Mouse (Mus musculus) lung, embryonic 16.5 days (tissue): ENCODE measurements around the gene 4930558K02Rik. TPM values are rescaled to one million over a fixed set of nuclear protein-coding genes. Genes with fewer than 3 reads are reported as not detected.

Experiments
- ATAC-seq: fragments of 200-750 bp; cut with Nextera tagmentation; 2 replicates; pipeline ENCODE4 v1.8.0; 2017; ENCODE audit warnings: low read depth, mild to moderate bottlenecking, moderate library complexity
- H3K27ac ChIP-seq: fragments of 300-500 bp; sonication (generic); 2 replicates; pipeline ENCODE4 v1.5.1; 2014; ENCODE audit warnings: mild to moderate bottlenecking, control low read depth, low read length
- H3K27me3 ChIP-seq: fragments of 300-500 bp; sonication (generic); 2 replicates; pipeline ENCODE4 v1.6.1; 2014; ENCODE audit warnings: low read depth, low read length, mixed read lengths; ENCODE audit not compliant: control insufficient read depth, insufficient read depth
- H3K36me3 ChIP-seq: fragments of 300-500 bp; sonication (generic); 2 replicates; pipeline ENCODE4 v1.6.1; 2014; ENCODE audit warnings: low read length; ENCODE audit not compliant: control insufficient read depth, insufficient read depth
- H3K4me1 ChIP-seq: fragments of 300-500 bp; sonication (generic); replicated peaks from 2 replicates; pipeline ENCODE4 v1.6.1; 2014; ENCODE audit warnings: low read length, mixed read lengths; ENCODE audit not compliant: control insufficient read depth, insufficient read depth
- H3K4me2 ChIP-seq: fragments of 300-500 bp; sonication (generic); 2 replicates; pipeline ENCODE4 v1.6.1; 2014; ENCODE audit warnings: low read depth, low read length, control low read depth
- H3K4me3 ChIP-seq: fragments of 300-500 bp; sonication (generic); 2 replicates; pipeline ENCODE4 v1.5.1; 2014; ENCODE audit warnings: mild to moderate bottlenecking, low read length, control low read depth
- H3K9ac ChIP-seq: fragments of 300-500 bp; sonication (generic); 2 replicates; pipeline ENCODE4 v1.6.1; 2014; ENCODE audit warnings: low read length, control low read depth
- H3K9me3 ChIP-seq: fragments of 300-500 bp; sonication (generic); 2 replicates; pipeline ENCODE4 v1.6.1; 2016; ENCODE audit warnings: low read length; ENCODE audit not compliant: control insufficient read depth
- WGBS: fragments of 180-500 bp; shearing (Covaris S2); extraction: QIAGEN DNeasy Blood & Tissue Kit; methylation state at CpG from one replicate; pipeline ENCODE4 v1.1.7; 2014; 5-methylcytosine and 5-hydroxymethylcytosine counted together
- polyA plus RNA-seq: library from polyadenylated mRNA; unstranded; fragments of >200 nt; fragmentation: Nextera tagmentation; extraction: Ambion mirVana; gene quantifications from 2 replicates; pipeline ENCODE4 v1.2.1, GENCODE M21; 2015

4930558K02Rik gene
- polyA plus RNA-seq, 1 experiment from 2014 or later: not detected

DNA sequence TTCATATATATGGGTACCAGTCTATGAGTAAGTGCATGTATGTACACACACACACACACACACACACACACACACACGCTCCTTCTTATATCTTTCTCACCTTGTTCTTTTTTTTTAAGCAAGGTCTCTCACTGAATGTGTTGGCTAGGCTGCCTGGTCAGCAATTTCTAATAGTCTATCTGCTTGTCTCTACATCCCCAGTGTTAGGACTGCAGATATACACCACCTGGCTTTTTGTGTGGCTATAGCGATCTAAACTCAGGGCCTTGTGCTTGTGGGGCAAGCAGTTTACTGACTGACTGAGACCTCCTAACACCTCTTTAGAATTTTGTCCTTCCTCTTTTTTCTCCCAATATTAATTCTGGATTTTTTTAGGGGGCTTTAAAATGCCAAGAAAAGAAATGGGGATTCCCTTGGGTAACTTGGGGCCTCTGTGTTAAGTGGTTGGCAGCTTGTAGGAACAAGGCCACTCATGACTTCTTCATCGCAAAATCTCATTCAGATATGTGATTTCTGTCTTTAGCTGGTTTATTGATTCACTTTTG, 61.4 kb downstream of the 4930558K02Rik start:
- Histone ChIP-seq H3K9me3 (no peaks in the 10 kb centered on the region), H3K4me3 (no peak overlapping the region), H3K36me3 (no peaks in the 10 kb centered on the region), H3K27ac (no peak overlapping the region), H3K9ac (no peak overlapping the region), H3K4me2 (no peak overlapping the region), H3K4me1 (peaks cover 5% of the 10 kb centered on the region; the same call in 1 of the 2 replicates), H3K27me3 (no peaks in the 10 kb centered on the region)
- ATAC-seq: no peak
- 73% methylated on average over 3 of the region's 3 CpGs for WGBS

DNA sequence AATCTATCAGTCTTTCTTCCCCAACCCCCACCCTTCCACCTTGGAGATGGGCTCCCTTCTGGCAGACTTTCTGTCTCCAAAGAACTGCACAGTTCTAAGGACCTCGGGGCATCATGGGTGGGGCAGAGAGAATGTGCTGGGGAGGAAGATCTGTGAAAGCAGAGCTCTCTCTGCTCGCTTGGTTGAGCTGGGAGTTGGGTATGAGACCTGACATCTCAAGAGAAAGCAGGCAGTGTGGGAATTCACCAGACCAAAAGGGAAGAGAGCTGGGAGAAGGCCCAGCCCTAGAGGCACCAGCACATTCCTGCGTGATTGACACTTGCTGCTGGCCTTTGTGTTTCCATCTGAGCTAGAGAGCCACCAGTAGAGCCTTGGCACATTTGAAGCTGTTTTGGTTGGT, 63.4 kb downstream of the 4930558K02Rik start:
- Histone ChIP-seq H3K27ac (no peak overlapping the region), H3K27me3 (no peaks in the 10 kb centered on the region), H3K9me3 (no peaks in the 10 kb centered on the region), H3K4me1 (peaks cover 5% of the 10 kb centered on the region; the same call in 1 of the 2 replicates), H3K4me3 (no peak overlapping the region), H3K9ac (no peak overlapping the region), H3K36me3 (no peaks in the 10 kb centered on the region), H3K4me2 (no peak overlapping the region)
- ATAC-seq: no peak
- WGBS: 60% methylated on average over 3 of the region's 3 CpGs

DNA sequence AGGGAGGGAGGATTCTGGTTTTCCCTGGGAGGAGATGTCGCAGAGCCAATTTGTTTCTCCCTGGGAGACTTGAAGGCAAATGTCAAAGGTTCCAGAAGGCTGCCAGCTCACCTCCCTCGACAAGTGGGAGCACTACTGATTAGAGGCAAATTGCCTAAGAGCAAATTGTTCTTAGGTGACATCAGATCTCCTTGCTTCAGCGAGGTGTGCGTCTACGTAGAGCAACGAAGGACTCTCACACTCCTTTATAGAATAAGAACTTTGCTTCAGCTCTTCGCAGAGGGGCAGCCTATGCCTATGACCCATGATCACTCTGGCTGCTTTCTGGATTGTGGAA, 65.8 kb downstream of the 4930558K02Rik start:
- Histone ChIP-seq H3K27me3 (no peaks in the 10 kb centered on the region), H3K9ac (no peak overlapping the region), H3K4me1 (peaks cover 5% of the 10 kb centered on the region; the same call in 1 of the 2 replicates), H3K9me3 (no peaks in the 10 kb centered on the region), H3K4me3 (no peak overlapping the region), H3K36me3 (no peaks in the 10 kb centered on the region), H3K4me2 (peak overlapping the region; percentile 13; the same call in 1 of the 2 replicates), H3K27ac (peak overlapping the region; percentile 67)
- 41% methylated on average over 7 of the region's 7 CpGs for WGBS
- ATAC-seq: peak; percentile 67

DNA sequence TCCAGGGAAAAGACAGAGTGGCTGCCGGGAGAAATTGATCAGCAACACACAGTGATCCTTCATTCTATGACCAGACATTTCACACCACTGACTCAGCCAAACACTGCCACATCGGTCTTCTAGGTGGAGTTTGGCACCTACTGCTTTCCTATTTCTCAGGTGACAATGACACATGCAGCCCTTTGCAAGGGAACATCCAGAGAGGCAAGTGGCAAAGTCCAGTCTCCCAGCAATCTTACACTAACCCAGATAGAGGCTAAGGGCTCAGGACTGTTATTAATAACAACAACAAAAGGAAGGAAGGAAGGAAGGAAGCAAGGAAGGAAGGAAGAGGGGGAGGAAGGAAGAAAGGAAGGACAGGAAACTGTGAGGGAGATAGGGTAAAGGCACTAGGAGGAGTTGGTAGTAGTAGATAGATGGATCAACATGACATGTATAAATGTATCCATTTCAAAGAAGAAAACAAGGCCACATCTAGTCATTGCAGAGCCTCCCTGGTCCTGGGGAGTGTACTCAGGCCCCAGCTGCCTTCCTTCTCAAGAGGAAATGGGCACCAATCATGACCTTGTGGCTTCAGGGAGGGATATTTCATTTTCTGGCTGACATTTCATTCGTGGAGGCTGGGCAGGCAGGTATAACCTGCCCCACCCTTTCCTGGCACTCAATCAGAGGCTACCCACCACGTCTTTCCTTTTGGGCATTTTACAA, 66.3 kb downstream of the 4930558K02Rik start:
- Histone ChIP-seq H3K4me3 (no peak overlapping the region), H3K4me1 (peaks cover 5% of the 10 kb centered on the region; the same call in 1 of the 2 replicates), H3K36me3 (no peaks in the 10 kb centered on the region), H3K9me3 (no peaks in the 10 kb centered on the region), H3K9ac (no peak overlapping the region), H3K4me2 (peak overlapping the region; percentile 13; the same call in 1 of the 2 replicates), H3K27ac (peak overlapping the region; percentile 18; the same call in 1 of the 2 replicates), H3K27me3 (no peaks in the 10 kb centered on the region)
- WGBS: 34% methylated on average over 4 of the region's 4 CpGs
- ATAC-seq: peak; percentile 45

DNA sequence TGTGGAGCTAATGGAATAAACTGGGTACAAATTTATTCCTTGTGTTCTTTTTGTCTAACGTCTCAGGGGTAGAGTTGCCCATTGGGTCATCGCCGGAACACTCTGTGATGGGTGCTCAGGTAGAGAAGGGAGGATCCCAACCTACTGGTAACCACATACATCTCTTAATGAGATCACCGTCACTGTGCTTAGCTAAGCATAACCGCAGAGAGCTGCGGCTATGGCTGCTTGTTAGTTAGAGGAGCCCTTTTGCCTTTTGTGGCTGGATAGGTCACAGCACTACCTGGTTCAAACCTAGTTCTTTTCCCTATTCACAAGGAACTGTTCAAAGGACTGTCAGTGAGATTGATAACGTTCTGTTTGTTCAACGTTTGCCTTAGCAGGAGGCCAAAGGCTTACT, 70.4 kb downstream of the 4930558K02Rik start:
- Histone ChIP-seq H3K36me3 (no peaks in the 10 kb centered on the region), H3K9me3 (no peaks in the 10 kb centered on the region), H3K4me1 (peaks cover 7% of the 10 kb centered on the region; the same call in 1 of the 2 replicates), H3K9ac (no peak overlapping the region), H3K27ac (no peak overlapping the region), H3K4me3 (no peak overlapping the region), H3K27me3 (no peaks in the 10 kb centered on the region), H3K4me2 (no peak overlapping the region)
- ATAC-seq: no peak
- WGBS: 63% methylated on average over 8 of the region's 8 CpGs

DNA sequence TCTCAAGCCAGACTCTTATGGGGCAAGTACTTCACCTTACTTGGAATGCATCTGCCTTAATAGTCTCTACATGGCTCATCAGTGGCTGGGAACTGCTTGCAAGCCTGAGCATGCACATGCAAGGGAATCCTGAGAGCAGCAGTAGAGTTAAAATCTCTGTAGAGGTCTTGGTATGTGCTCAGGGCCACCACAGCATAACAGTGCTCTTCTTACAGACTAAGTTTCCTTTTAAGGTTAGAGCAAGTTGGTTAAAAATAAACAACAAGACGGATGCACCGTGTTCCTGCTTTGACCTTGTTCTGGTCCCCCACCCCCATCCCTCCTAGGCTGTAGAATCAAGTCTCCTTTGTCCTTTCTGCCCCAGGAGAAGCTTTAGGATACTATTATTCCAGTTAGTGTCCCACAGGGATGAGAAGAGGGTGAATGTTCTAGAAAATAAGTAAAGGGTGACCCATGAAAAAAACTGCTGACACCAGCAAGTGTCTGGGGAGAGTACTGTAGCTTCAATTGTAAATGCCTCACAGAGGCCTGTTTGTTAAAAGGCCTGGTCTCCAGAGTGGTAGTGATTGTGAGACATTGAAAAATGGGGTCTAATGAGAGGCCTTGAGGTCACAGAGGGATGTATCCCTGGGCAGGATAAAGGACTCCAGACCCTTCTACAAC, 71.5 kb downstream of the 4930558K02Rik start:
- Histone ChIP-seq H3K4me2 (no peak overlapping the region), H3K9ac (no peak overlapping the region), H3K4me1 (0 out of 2 replicates have a peak, but pooled peaks cover 2% of the 10 kb centered on the region), H3K4me3 (no peak overlapping the region), H3K27ac (peak overlapping the region; percentile 43; the same call in 1 of the 2 replicates), H3K27me3 (no peaks in the 10 kb centered on the region), H3K36me3 (no peaks in the 10 kb centered on the region), H3K9me3 (no peaks in the 10 kb centered on the region)
- WGBS: 8% methylated on average over 2 of the region's 2 CpGs
- peak; percentile 56 for ATAC-seq

DNA sequence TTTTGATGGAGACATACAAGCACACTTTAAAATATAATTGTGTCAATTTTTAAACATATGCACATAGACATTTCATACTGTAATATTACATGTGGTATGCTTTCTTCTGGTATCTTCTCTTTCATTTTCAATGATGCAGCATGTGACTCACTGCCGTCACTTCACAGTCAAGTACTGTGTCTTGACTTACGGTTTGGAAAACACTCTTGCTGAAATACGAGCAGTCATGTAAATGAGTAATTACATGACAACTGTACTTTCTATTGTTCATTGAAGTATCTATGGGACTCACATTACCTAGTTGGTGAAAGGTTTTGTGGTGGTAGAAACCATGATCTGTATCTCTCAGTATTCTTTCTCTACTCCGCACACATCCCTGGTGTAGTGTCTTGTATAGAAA, 72.3 kb downstream of the 4930558K02Rik start:
- 81% methylated on average over 4 of the region's 4 CpGs for WGBS
- no peaks in the 10 kb centered on the region for H3K9me3 ChIP-seq
- no peaks in the 10 kb centered on the region for H3K36me3 ChIP-seq
- no peak overlapping the region for H3K4me2 ChIP-seq
- H3K4me3 ChIP-seq: no peak overlapping the region
- H3K9ac ChIP-seq: no peak overlapping the region
- 0 out of 2 replicates have a peak, but pooled peaks cover 2% of the 10 kb centered on the region for H3K4me1 ChIP-seq
- no peak for ATAC-seq
- no peak overlapping the region for H3K27ac ChIP-seq
- H3K27me3 ChIP-seq: no peaks in the 10 kb centered on the region

DNA sequence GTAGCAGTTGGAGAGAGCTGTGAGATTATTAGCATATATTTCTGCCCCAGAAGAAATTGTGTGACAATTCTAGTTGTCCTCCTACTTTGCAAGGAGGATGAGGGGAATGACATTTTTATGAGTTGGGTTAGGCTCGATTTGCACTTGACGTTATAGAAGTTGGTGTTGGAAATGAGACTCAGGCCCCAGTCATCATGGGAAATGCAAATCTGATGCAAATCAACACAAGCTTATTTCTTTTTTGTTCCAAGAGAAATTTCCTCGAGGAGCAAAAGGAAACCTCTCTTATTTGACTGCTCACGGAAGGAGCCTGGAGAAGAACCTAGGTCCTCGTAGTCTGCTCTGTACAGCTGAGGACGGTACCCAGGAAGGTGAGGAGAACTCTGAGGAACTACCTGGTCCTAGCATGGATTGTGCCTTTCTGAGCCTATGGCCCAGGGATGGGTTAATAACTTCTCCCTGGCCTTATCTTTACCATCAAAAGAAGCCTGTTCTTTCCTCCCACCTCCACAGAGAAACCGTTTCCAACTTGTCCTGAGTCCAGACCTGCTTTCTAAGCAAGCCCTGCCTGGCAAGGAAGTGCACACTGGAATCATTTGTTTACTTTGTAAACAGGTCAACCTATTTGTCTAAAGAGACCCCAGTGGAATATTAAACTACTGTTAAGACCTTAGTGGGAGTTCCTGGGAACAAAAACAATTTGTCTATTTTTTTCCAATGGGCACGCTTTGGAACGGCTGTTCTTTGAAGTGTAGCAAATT, 76.6 kb downstream of the 4930558K02Rik start:
- Histone ChIP-seq H3K4me3 (no peak overlapping the region), H3K27me3 (no peaks in the 10 kb centered on the region), H3K4me2 (no peak overlapping the region), H3K9me3 (no peaks in the 10 kb centered on the region), H3K36me3 (no peaks in the 10 kb centered on the region), H3K4me1 (0 out of 2 replicates have a peak, but pooled peaks cover 2% of the 10 kb centered on the region), H3K27ac (no peak overlapping the region), H3K9ac (no peak overlapping the region)
- ATAC-seq: no peak
- WGBS: 62% methylated on average over 9 of the region's 9 CpGs

DNA sequence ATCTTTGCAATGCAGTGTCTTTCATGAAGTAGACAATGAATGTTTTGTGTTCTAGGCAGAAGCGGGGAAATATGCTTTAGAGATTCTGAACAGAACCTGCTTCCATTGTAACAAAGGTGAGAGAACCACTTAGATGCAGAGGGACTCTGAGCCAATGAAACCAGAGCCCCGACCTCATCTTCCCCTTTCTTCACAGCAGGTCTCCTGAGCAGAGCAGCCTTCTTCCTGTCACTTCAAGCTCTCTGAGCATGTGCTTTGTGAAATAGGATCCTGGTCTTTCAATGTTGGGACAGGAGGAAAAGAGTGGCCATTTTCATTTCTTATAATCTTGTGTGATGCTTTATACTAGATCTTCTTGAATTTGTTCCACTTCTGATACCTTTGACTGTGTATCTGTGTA, 79.3 kb downstream of the 4930558K02Rik start:
- Histone ChIP-seq H3K4me3 (no peak overlapping the region), H3K4me1 (0 out of 2 replicates have a peak, but pooled peaks cover 3% of the 10 kb centered on the region), H3K9me3 (no peaks in the 10 kb centered on the region), H3K9ac (no peak overlapping the region), H3K27me3 (no peaks in the 10 kb centered on the region), H3K36me3 (no peaks in the 10 kb centered on the region), H3K4me2 (no peak overlapping the region), H3K27ac (no peak overlapping the region)
- no peak for ATAC-seq
- 53% methylated on average over 2 of the region's 2 CpGs for WGBS
